Mouse (Mus musculus) urinary bladder, adult 18-20 months (tissue): ENCODE measurements around the gene Vmn1r6.
"Not testable (repeated sequence)": the region's sequence is repeated elsewhere in the genome, so short reads cannot be mapped to it uniquely, and the experiment has no call there.

Experiments used
- DNase-seq, 2 experiments: peaks; one replicate each; pipeline ENCODE4 v3.0.0; 2022; ENCODE audit warnings: low spot score in 2 of 2, mixed read lengths in 2 of 2

Gene Vmn1r6

GRCm38 (mm10) chr6:56996943-56997342 is at the start of gene Vmn1r6:
TSS of gene Vmn1r6 (plus strand) at chr6:56997243.
- DNase-seq, result no peak

- no peak for DNase-seq
These were observed 40.6 kb upstream of the Vmn1r6 start for GRCm38 (mm10) chr6:56956436-56956835.

GRCm38 (mm10) chr6:56969973-56970372 is 27.1 kb upstream of the Vmn1r6 start, which contains the start of gene Vmn1r5:
TSS of gene Vmn1r5 (plus strand) at chr6:56970273.
- DNase-seq, result no peak

GRCm38 (mm10) chr6:57025224-57025623 is 28.2 kb downstream of the Vmn1r6 start, which contains the start of gene Vmn1r7:
TSS of gene Vmn1r7 (minus strand) at chr6:57025324.
- not testable (repeated sequence) for DNase-seq

GRCm38 (mm10) chr6:57031984-57032383 is 34.9 kb downstream of the Vmn1r6 start, which contains the start of gene Vmn1r8:
TSS of gene Vmn1r8 (plus strand) at chr6:57032284.
- no peak for DNase-seq

GRCm38 (mm10) chr6:57034674-57035073 is 37.6 kb downstream of the Vmn1r6 start:
- DNase-seq, result no peak
